Mouse (Mus musculus): ENCODE results near the gene Tbx19. TPM values are rescaled to one million over a fixed set of nuclear protein-coding genes. Genes with fewer than 3 reads are reported as not detected.

Gene Tbx19
- total and polyA plus RNA-seq, 3 experiments = not detected

GRCm38 (mm10) chr1:165188806-165189580 lies 28.4 kb upstream of the Tbx19 start:
- peaks cover 3% of the 10 kb centered on the region; the same call in 1 of the 2 replicates for H3K36me3 ChIP-seq (ENCODE audit: control insufficient read depth, insufficient read depth, low read length)
- TF ChIP-seq CTCF (IDR thresholded peaks at IDR 0.05) (no peak), EP300 (IDR thresholded peaks at IDR 0.05; ENCODE audit: insufficient read depth, low read depth, low read length) (no peak)
- H3K79me2 ChIP-seq (replicated peaks; ENCODE audit: control insufficient read depth, insufficient read depth, low read length) = peaks cover 2% of the 10 kb centered on the region; the same call in 1 of the 2 replicates
- no peak overlapping the region for H3K9ac ChIP-seq (ENCODE audit: low read depth, low read length)
- intact Hi-C loops (cut with DNase I) = no loop called here
- no peak for DNase-seq
- H3K27ac ChIP-seq = no peak overlapping the region
- no peak overlapping the region for H3K4me3 ChIP-seq
- WGBS = 63% methylated on average over 10 of the region's 10 CpGs
- peaks cover 9% of the 10 kb centered on the region for H3K4me1 ChIP-seq (ENCODE audit: control insufficient read depth, insufficient read depth, low read length)
- H3K27me3 ChIP-seq (ENCODE audit: control insufficient read depth, insufficient read depth, low read length) = no peaks in the 10 kb centered on the region

- H3K4me3 ChIP-seq = no peak overlapping the region
- no peak overlapping the region for H3K9ac ChIP-seq (ENCODE audit: low read depth, low read length)
- intact Hi-C loops (cut with DNase I) = no loop called here
- H3K36me3 ChIP-seq (ENCODE audit: control insufficient read depth, insufficient read depth, low read length) = no peaks in the 10 kb centered on the region
- no peak overlapping the region for H3K27ac ChIP-seq
- 67% methylated on average over 5 of the region's 5 CpGs for whole genome bisulfite sequencing
- TF ChIP-seq CTCF (IDR thresholded peaks at IDR 0.05) (no peak), EP300 (IDR thresholded peaks at IDR 0.05; ENCODE audit: insufficient read depth, low read depth, low read length) (no peak), POLR2A (IDR thresholded peaks at IDR 0.05; ENCODE audit: insufficient read depth, low read depth, low read length) (no peak)
- peaks cover 6% of the 10 kb centered on the region for H3K4me1 ChIP-seq (ENCODE audit: control insufficient read depth, insufficient read depth, low read length)
- H3K27me3 ChIP-seq (ENCODE audit: control insufficient read depth, insufficient read depth, low read length) = no peaks in the 10 kb centered on the region
- H3K79me2 ChIP-seq (replicated peaks; ENCODE audit: control insufficient read depth, insufficient read depth, low read length) = peaks cover 2% of the 10 kb centered on the region; the same call in 1 of the 2 replicates
- no peak for DNase-seq
Observed at GRCm38 (mm10) chr1:165187357-165187756, 26.8 kb upstream of the Tbx19 start.

- 91% methylated on average over 12 of the region's 12 CpGs for WGBS
- peaks cover 2% of the 10 kb centered on the region; the same call in 1 of the 2 replicates for H3K79me2 ChIP-seq (replicated peaks; ENCODE audit: control insufficient read depth, insufficient read depth, low read length)
- no peak for DNase-seq
- no peak overlapping the region for H3K27ac ChIP-seq
- TF ChIP-seq CTCF (IDR thresholded peaks at IDR 0.05) = no peak
- TF ChIP-seq EP300 (IDR thresholded peaks at IDR 0.05; ENCODE audit: insufficient read depth, low read depth, low read length) = no peak
- TF ChIP-seq POLR2A (IDR thresholded peaks at IDR 0.05; ENCODE audit: insufficient read depth, low read depth, low read length) = no peak
- H3K36me3 ChIP-seq (ENCODE audit: control insufficient read depth, insufficient read depth, low read length) = no peaks in the 10 kb centered on the region
- intact Hi-C loops (cut with DNase I) = no loop called here
- H3K4me1 ChIP-seq (ENCODE audit: control insufficient read depth, insufficient read depth, low read length) = peaks cover 6% of the 10 kb centered on the region
- no peak overlapping the region for H3K9ac ChIP-seq (ENCODE audit: low read depth, low read length)
- no peak overlapping the region for H3K4me3 ChIP-seq
- H3K27me3 ChIP-seq (ENCODE audit: control insufficient read depth, insufficient read depth, low read length) = no peaks in the 10 kb centered on the region
Observed at GRCm38 (mm10) chr1:165186491-165186890, 25.9 kb upstream of the Tbx19 start.

- Histone ChIP-seq H3K27me3 (ENCODE audit: control insufficient read depth, insufficient read depth, low read length) (no peaks in the 10 kb centered on the region), H3K9ac (ENCODE audit: low read depth, low read length) (no peak overlapping the region), H3K79me2 (replicated peaks; ENCODE audit: control insufficient read depth, insufficient read depth, low read length) (no peaks in the 10 kb centered on the region; the same call in 1 of the 2 replicates), H3K4me1 (ENCODE audit: control insufficient read depth, insufficient read depth, low read length) (peaks cover 5% of the 10 kb centered on the region), H3K27ac (no peak overlapping the region), H3K36me3 (ENCODE audit: control insufficient read depth, insufficient read depth, low read length) (no peaks in the 10 kb centered on the region), H3K4me3 (no peak overlapping the region)
- intact Hi-C loops (cut with DNase I) = no loop called here
- no peak for DNase-seq
- whole genome bisulfite sequencing = 68% methylated on average over 7 of the region's 7 CpGs
- TF ChIP-seq EP300 (IDR thresholded peaks at IDR 0.05; ENCODE audit: insufficient read depth, low read depth, low read length) (no peak), POLR2A (IDR thresholded peaks at IDR 0.05; ENCODE audit: insufficient read depth, low read depth, low read length) (no peak), CTCF (IDR thresholded peaks at IDR 0.05) (no peak)
Observed at GRCm38 (mm10) chr1:165185116-165185515, 24.5 kb upstream of the Tbx19 start.

DNA sequence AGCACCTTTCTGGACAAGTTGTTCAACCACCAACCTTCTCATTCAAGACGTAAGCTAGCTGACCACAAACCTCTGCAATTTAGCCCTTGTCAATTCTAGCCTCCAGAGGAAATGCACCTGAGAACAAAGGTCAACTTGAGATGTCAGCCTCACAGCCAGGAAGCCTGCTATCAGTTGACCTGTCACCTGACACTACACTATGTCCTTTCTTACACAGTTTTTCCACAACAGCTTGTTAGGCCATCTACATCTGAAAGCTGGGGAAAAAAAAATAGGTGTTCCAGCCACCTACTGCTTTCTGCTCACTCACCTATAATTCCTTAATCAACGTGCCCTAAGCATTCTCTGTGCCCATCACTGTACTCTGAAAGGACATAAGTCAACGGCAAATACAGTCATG lies 23.6 kb upstream of the Tbx19 start:
- Histone ChIP-seq H3K9ac (ENCODE audit: low read depth, low read length) (no peak overlapping the region), H3K36me3 (ENCODE audit: control insufficient read depth, insufficient read depth, low read length) (no peaks in the 10 kb centered on the region), H3K79me2 (replicated peaks; ENCODE audit: control insufficient read depth, insufficient read depth, low read length) (no peaks in the 10 kb centered on the region; the same call in 1 of the 2 replicates), H3K4me3 (no peak overlapping the region), H3K27me3 (ENCODE audit: control insufficient read depth, insufficient read depth, low read length) (no peaks in the 10 kb centered on the region), H3K4me1 (ENCODE audit: control insufficient read depth, insufficient read depth, low read length) (peaks cover 4% of the 10 kb centered on the region), H3K27ac (no peak overlapping the region)
- intact Hi-C loops (cut with DNase I) = no loop called here
- 97% methylated on average over 3 of the region's 3 CpGs for WGBS
- no peak for DNase-seq
- no peak for TF ChIP-seq EP300 (IDR thresholded peaks at IDR 0.05; ENCODE audit: insufficient read depth, low read depth, low read length)
- TF ChIP-seq POLR2A (IDR thresholded peaks at IDR 0.05; ENCODE audit: insufficient read depth, low read depth, low read length) = no peak
- no peak for TF ChIP-seq CTCF (IDR thresholded peaks at IDR 0.05)

DNA sequence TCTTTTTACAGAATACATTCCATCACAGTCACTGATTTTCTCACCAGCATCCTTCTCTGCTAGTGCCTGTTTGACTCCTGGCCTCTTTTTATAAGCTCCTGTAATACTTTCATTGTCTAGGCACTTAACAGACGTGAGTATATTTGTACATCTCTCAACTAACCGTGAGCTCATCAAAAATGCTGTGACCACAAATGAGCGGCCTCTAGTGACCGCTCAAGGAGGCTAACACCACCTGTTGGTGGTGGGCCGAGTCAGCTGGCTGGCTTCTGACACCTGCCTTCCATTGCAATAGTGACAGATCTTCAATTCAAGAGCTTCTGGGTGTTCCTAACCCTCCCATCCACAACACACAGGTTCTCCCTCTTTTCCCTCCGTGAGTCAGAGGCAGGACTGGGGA lies 22.8 kb upstream of the Tbx19 start:
- no peaks in the 10 kb centered on the region for H3K79me2 ChIP-seq (replicated peaks; ENCODE audit: control insufficient read depth, insufficient read depth, low read length)
- no peaks in the 10 kb centered on the region for H3K27me3 ChIP-seq (ENCODE audit: control insufficient read depth, insufficient read depth, low read length)
- H3K9ac ChIP-seq (ENCODE audit: low read depth, low read length) = no peak overlapping the region
- no peaks in the 10 kb centered on the region for H3K4me1 ChIP-seq (ENCODE audit: control insufficient read depth, insufficient read depth, low read length)
- no peak for TF ChIP-seq POLR2A (IDR thresholded peaks at IDR 0.05; ENCODE audit: insufficient read depth, low read depth, low read length)
- DNase-seq = no peak
- intact Hi-C loops (cut with DNase I) = no loop called here
- H3K27ac ChIP-seq = no peak overlapping the region
- no peak overlapping the region for H3K4me3 ChIP-seq
- 76% methylated on average over 6 of the region's 6 CpGs for WGBS
- H3K36me3 ChIP-seq (ENCODE audit: control insufficient read depth, insufficient read depth, low read length) = no peaks in the 10 kb centered on the region

All from heart, adult 2 months (tissue).